Mouse (Mus musculus): ENCODE results near the gene Kcnk2. TPM values are rescaled to one million over a fixed set of nuclear protein-coding genes. Genes with fewer than 3 reads are reported as not detected.

Gene Kcnk2
- polyA plus RNA-seq, 1 experiment from 2014 or later, result 11.4 TPM

- ATAC-seq (ENCODE audit: low FRiP score), result no peak
- H3K9me3 ChIP-seq (replicated peaks), result no peaks in the 10 kb centered on the region
- no peak overlapping the region for H3K9ac ChIP-seq
- peak overlapping the region; percentile 95 for H3K4me2 ChIP-seq (replicated peaks)
- WGBS, result 48% methylated on average over 4 of the region's 4 CpGs
- peaks cover 10% of the 10 kb centered on the region; the same call in 1 of the 2 replicates for H3K27me3 ChIP-seq
- peaks cover 6% of the 10 kb centered on the region; the same call in 1 of the 2 replicates for H3K4me1 ChIP-seq
- H3K4me3 ChIP-seq, result no peak overlapping the region
- H3K36me3 ChIP-seq, result 0 out of 2 replicates have a peak, but pooled peaks cover 6% of the 10 kb centered on the region
- H3K27ac ChIP-seq, result no peak overlapping the region
These were observed 60.6 kb downstream of the Kcnk2 start for GRCm38 (mm10) chr1:189341381-189341917.

GRCm38 (mm10) chr1:189315896-189316295, 86.2 kb downstream of the Kcnk2 start:
- no peaks in the 10 kb centered on the region for H3K36me3 ChIP-seq
- no peak for ATAC-seq (ENCODE audit: low FRiP score)
- no peak overlapping the region for H3K4me3 ChIP-seq
- H3K4me2 ChIP-seq (replicated peaks), result no peak overlapping the region
- H3K9me3 ChIP-seq (replicated peaks), result no peaks in the 10 kb centered on the region
- 75% methylated on average over 2 of the region's 2 CpGs for WGBS
- no peak overlapping the region for H3K9ac ChIP-seq
- H3K4me1 ChIP-seq, result no peaks in the 10 kb centered on the region
- no peaks in the 10 kb centered on the region for H3K27me3 ChIP-seq
- no peak overlapping the region for H3K27ac ChIP-seq

GRCm38 (mm10) chr1:189314495-189314894, 87.6 kb downstream of the Kcnk2 start:
- H3K27me3 ChIP-seq, result no peaks in the 10 kb centered on the region
- H3K4me3 ChIP-seq, result no peak overlapping the region
- no peak overlapping the region for H3K9ac ChIP-seq
- no peak for ATAC-seq (ENCODE audit: low FRiP score)
- no peak overlapping the region for H3K27ac ChIP-seq
- H3K36me3 ChIP-seq, result no peaks in the 10 kb centered on the region
- 77% methylated on average over 6 of the region's 6 CpGs for WGBS
- no peaks in the 10 kb centered on the region for H3K4me1 ChIP-seq
- no peaks in the 10 kb centered on the region for H3K9me3 ChIP-seq (replicated peaks)
- no peak overlapping the region for H3K4me2 ChIP-seq (replicated peaks)

- H3K4me3 ChIP-seq, result no peak overlapping the region
- H3K36me3 ChIP-seq, result no peaks in the 10 kb centered on the region
- H3K27me3 ChIP-seq, result no peaks in the 10 kb centered on the region
- ATAC-seq (ENCODE audit: low FRiP score), result no peak
- no peak overlapping the region for H3K4me2 ChIP-seq (replicated peaks)
- WGBS, result 83% methylated on average over 7 of the region's 7 CpGs
- no peaks in the 10 kb centered on the region for H3K4me1 ChIP-seq
- no peak overlapping the region for H3K9ac ChIP-seq
- H3K9me3 ChIP-seq (replicated peaks), result no peaks in the 10 kb centered on the region
- no peak overlapping the region for H3K27ac ChIP-seq
These were observed 88.3 kb downstream of the Kcnk2 start for GRCm38 (mm10) chr1:189313750-189314149.

GRCm38 (mm10) chr1:189310145-189310544, 91.9 kb downstream of the Kcnk2 start:
- 84% methylated on average over 2 of the region's 2 CpGs for WGBS
- no peak for ATAC-seq (ENCODE audit: low FRiP score)
- no peak overlapping the region for H3K27ac ChIP-seq
- H3K4me2 ChIP-seq (replicated peaks), result no peak overlapping the region
- H3K27me3 ChIP-seq, result no peaks in the 10 kb centered on the region
- H3K9me3 ChIP-seq (replicated peaks), result no peaks in the 10 kb centered on the region
- no peaks in the 10 kb centered on the region for H3K36me3 ChIP-seq
- H3K4me1 ChIP-seq, result no peaks in the 10 kb centered on the region
- H3K4me3 ChIP-seq, result no peak overlapping the region
- H3K9ac ChIP-seq, result no peak overlapping the region

GRCm38 (mm10) chr1:189304988-189305522, 97.0 kb downstream of the Kcnk2 start:
- H3K9me3 ChIP-seq (replicated peaks), result no peaks in the 10 kb centered on the region
- no peaks in the 10 kb centered on the region for H3K4me1 ChIP-seq
- no peak overlapping the region for H3K27ac ChIP-seq
- ATAC-seq (ENCODE audit: low FRiP score), result 0 out of 2 replicates have a peak, but pooled peaks have one; percentile 43
- 69% methylated on average over 8 of the region's 8 CpGs for WGBS
- H3K4me2 ChIP-seq (replicated peaks), result no peak overlapping the region
- H3K27me3 ChIP-seq, result no peaks in the 10 kb centered on the region
- H3K36me3 ChIP-seq, result no peaks in the 10 kb centered on the region
- H3K9ac ChIP-seq, result no peak overlapping the region
- no peak overlapping the region for H3K4me3 ChIP-seq

- Histone ChIP-seq H3K36me3 (no peaks in the 10 kb centered on the region), H3K9ac (no peak overlapping the region), H3K27ac (no peak overlapping the region), H3K4me3 (no peak overlapping the region), H3K27me3 (no peaks in the 10 kb centered on the region), H3K4me1 (no peaks in the 10 kb centered on the region), H3K9me3 (replicated peaks) (no peaks in the 10 kb centered on the region), H3K4me2 (replicated peaks) (no peak overlapping the region)
- ATAC-seq (ENCODE audit: low FRiP score), result no peak
- 86% methylated on average over 3 of the region's 3 CpGs for WGBS
These were observed 99.1 kb downstream of the Kcnk2 start for GRCm38 (mm10) chr1:189303001-189303400.

- Histone ChIP-seq H3K9me3 (replicated peaks) (no peaks in the 10 kb centered on the region), H3K27me3 (no peaks in the 10 kb centered on the region), H3K9ac (no peak overlapping the region), H3K4me3 (no peak overlapping the region), H3K4me1 (0 out of 2 replicates have a peak, but pooled peaks cover 2% of the 10 kb centered on the region), H3K27ac (no peak overlapping the region), H3K36me3 (no peaks in the 10 kb centered on the region), H3K4me2 (replicated peaks) (no peak overlapping the region)
- ATAC-seq (ENCODE audit: low FRiP score), result no peak
- WGBS, result 89% methylated on average over 12 of the region's 12 CpGs
These were observed 108.2 kb downstream of the Kcnk2 start for GRCm38 (mm10) chr1:189293679-189294406.

GRCm38 (mm10) chr1:189290885-189291284, 111.2 kb downstream of the Kcnk2 start:
- 52% methylated on average over 3 of the region's 3 CpGs for WGBS
- Histone ChIP-seq H3K36me3 (no peaks in the 10 kb centered on the region), H3K9ac (no peak overlapping the region), H3K4me3 (no peak overlapping the region), H3K27ac (no peak overlapping the region), H3K27me3 (no peaks in the 10 kb centered on the region), H3K4me1 (0 out of 2 replicates have a peak, but pooled peaks cover 2% of the 10 kb centered on the region), H3K9me3 (replicated peaks) (no peaks in the 10 kb centered on the region), H3K4me2 (replicated peaks) (no peak overlapping the region)
- ATAC-seq (ENCODE audit: low FRiP score), result no peak

- Histone ChIP-seq H3K27ac (no peak overlapping the region), H3K9ac (no peak overlapping the region), H3K27me3 (no peaks in the 10 kb centered on the region), H3K4me2 (replicated peaks) (no peak overlapping the region), H3K36me3 (no peaks in the 10 kb centered on the region), H3K9me3 (replicated peaks) (no peaks in the 10 kb centered on the region), H3K4me3 (no peak overlapping the region), H3K4me1 (0 out of 2 replicates have a peak, but pooled peaks cover 2% of the 10 kb centered on the region)
- WGBS, result 90% methylated on average over 8 of the region's 8 CpGs
- no peak for ATAC-seq (ENCODE audit: low FRiP score)
These were observed 113.1 kb downstream of the Kcnk2 start for GRCm38 (mm10) chr1:189288948-189289347.

GRCm38 (mm10) chr1:189272281-189272680, 129.8 kb downstream of the Kcnk2 start:
- no peak for ATAC-seq (ENCODE audit: low FRiP score)
- Histone ChIP-seq H3K27me3 (no peaks in the 10 kb centered on the region), H3K4me2 (replicated peaks) (no peak overlapping the region), H3K9me3 (replicated peaks) (no peaks in the 10 kb centered on the region), H3K27ac (no peak overlapping the region), H3K4me3 (no peak overlapping the region), H3K36me3 (no peaks in the 10 kb centered on the region), H3K4me1 (no peaks in the 10 kb centered on the region), H3K9ac (no peak overlapping the region)
- 96% methylated on average over 2 of the region's 2 CpGs for WGBS

- Histone ChIP-seq H3K9me3 (replicated peaks) (no peaks in the 10 kb centered on the region), H3K4me1 (no peaks in the 10 kb centered on the region), H3K36me3 (0 out of 2 replicates have a peak, but pooled peaks cover 5% of the 10 kb centered on the region), H3K4me3 (no peak overlapping the region), H3K9ac (no peak overlapping the region), H3K4me2 (replicated peaks) (no peak overlapping the region), H3K27ac (no peak overlapping the region), H3K27me3 (no peaks in the 10 kb centered on the region)
- no peak for ATAC-seq (ENCODE audit: low FRiP score)
These were observed 148.4 kb downstream of the Kcnk2 start for GRCm38 (mm10) chr1:189253631-189254030.

Measured in hindbrain, embryonic 12.5 days (tissue).